Mouse (Mus musculus): ENCODE measurements around the gene Itga9.

Gene Itga9

GRCm38 (mm10) chr9:118767008-118767407 lies 160.5 kb downstream of the Itga9 start:
- DNase-seq (ENCODE audit: low spot score in 2 of 2): no peak

GRCm38 (mm10) chr9:118768596-118768995 lies 162.1 kb downstream of the Itga9 start:
- no peak for DNase-seq (ENCODE audit: low spot score in 2 of 2)

- no peak for DNase-seq (ENCODE audit: low spot score in 2 of 2)
These were observed 163.9 kb downstream of the Itga9 start for GRCm38 (mm10) chr9:118770366-118770765.

DNA sequence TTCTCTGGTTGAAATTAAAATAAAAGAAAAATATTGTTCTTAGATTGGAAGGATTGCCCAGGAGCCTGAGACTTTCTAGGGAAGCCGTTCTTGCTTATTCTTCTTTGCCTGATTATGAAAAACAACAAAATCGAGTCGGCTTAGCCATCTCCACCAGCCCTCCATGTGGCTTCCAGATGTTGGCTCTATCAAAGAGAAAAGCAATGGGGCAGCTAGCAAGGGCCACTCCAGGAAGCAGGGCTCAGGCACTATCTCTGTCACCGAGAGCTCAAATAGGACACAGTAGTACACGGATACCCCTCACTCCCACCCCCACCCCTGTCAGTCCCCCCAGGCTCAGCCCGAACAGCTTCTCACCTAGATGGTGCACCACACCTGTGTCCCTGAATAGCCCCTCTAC lies 168.2 kb downstream of the Itga9 start:
- DNase-seq (ENCODE audit: low spot score in 2 of 2): no peak

DNA sequence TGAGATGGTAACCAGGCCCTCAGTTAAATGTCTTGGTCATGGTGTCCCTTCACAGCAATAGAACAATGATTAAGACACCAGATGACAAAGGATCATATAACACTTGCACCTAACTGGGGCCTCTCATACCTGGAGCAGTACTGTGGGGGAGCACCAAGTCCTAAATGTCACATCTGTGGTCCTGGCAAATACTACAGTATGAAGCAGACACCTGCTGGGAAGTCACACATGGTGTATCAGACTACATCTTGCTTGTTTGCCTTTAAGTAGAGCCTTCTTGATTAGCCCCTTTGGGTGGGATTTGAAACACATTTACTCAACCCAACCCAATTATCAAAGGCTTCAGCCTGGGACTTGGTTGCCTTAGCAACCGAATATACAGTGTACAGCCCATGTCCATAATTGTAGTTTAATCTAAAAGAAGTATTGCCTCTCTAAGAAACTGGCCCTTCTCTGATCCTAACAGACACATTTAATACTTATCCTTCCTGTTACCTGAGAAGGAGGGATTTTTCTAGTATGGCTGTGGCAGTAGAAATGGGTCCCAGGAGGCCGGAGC lies 170.5 kb downstream of the Itga9 start:
- DNase-seq (ENCODE audit: low spot score in 2 of 2): no peak

DNA sequence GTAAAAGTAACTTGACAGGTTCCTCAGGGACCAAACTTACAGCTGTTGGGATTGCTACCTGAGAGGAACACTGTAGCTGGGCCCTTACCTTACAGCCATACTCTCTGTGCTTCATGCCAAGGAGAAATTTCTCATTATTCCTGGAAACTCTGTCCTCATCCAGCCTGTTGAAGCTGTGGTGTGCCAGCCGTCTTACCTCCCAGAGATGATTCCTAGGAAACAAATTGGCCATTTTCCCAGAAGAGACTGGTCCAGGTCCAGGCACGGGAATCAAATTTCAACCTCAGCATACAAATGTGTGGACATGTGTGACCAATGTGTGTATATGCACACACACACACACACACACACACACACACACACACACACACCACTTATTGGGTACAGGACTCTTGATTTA lies 172.1 kb downstream of the Itga9 start:
- no peak for DNase-seq (ENCODE audit: low spot score in 2 of 2)

DNA sequence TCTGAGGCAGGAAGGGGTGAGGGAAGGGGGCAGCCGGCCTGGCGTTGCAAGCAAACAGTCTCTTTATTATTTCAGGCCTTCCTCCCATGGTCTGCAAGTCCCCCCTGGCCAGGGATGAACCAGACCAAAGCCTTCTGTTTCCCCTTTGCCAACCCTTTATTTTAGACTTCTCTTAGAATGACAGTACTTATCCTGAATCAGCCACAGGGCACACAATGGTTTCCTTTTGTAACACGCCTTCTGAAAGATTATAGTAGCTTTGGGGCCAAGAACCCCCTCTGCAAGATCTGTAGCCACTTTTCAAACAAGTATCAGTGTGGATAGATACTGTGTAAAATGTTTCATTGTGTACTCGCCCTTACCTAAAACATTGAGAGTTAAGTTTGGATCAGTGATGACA lies 178.1 kb downstream of the Itga9 start:
- no peak for DNase-seq (ENCODE audit: low spot score in 2 of 2)

DNA sequence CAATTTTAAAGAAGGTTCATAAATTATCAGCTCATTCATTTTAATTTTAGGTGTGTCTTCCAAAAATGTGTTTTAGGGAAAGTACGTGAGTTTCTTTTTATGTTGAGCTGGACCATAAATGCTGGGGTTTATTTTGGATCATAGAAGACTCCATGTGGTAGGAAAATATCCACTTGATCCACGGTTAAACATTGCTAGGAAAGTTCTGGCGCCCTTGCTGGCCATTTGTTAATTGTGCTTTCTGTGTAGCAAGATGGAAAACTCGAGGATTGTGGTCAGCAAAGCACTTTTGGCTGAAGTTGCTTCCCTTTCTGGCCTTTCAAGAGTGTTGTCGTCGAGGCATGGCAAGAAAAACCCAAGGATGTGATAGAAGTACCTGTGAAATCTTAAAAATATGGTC lies 179.3 kb downstream of the Itga9 start:
- no peak for DNase-seq (ENCODE audit: low spot score in 2 of 2)

- peak; percentile 11 to 16 for DNase-seq (ENCODE audit: low spot score in 2 of 2)
These were observed 182.4 kb downstream of the Itga9 start for GRCm38 (mm10) chr9:118788869-118789281.

GRCm38 (mm10) chr9:118791231-118791630 lies 184.7 kb downstream of the Itga9 start:
- no peak for DNase-seq (ENCODE audit: low spot score in 2 of 2)

DNA sequence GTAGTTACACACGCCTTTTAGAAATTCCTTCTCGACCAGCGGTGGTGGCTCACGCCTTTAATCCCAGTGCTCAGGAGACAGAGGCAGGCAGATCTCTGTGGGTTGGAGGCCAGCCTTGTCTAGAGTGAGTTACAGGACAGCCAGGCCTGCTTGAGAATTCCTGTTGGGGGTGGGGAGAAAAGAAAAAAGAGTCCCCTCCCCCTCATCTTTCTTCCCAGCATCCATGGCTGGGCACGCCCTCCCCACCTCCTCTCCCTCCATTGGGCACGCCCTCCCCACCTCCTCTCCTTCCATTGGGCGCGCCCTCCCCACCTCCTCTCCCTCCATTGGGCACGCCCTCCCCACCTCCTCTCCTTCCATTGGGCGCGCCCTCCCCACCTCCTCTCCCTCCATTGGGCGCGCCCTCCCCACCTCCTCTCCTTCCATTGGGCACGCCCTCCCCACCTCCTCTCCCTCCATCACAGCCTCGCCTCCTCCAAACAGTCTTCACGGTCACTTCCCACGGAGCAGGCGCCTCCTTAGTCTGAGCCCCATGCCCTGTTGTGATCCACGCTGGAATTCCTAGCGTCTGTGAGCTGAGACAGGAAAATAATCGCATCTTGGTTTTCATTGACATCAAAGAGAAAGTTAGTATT lies 186.8 kb downstream of the Itga9 start:
- no peak for DNase-seq (ENCODE audit: low spot score in 2 of 2)

DNA sequence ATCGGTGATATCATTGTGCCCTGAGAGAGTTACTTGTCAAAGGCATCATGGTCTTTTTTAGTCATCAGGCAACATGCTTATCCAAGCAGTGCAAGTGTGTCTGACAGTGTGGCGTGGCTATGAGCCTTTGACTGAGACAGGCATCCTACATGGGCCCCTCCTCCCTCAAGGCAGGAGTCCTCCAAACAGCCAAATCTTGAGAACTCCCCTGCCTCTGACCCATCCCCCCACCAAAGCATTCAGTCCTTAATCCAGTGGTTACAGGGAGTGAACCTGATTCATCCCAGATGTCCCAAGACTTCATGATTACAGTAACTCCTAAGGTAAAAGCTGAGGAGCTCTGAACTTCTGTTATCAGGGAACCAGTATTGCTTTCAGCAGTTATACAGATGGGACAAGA lies 188.2 kb downstream of the Itga9 start:
- DNase-seq (ENCODE audit: low spot score in 2 of 2): no peak

DNA sequence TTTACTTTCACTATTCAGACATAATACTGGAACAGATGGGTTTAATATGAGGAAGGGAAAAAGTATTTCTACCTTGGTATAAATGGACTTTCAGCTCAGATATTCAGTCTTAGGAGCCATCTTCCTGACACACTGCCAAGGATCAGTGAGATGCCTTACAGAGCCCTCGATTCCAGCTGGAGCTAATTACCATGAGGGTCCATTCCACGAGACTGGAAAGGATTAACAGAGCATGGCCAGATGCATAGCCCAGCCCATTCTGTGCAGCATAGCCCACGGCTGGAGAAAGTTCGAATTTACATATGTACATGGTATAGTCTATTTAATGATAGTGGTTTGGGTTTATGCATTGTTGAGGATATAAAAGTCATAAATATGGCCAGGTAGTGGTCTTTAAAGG lies 188.8 kb downstream of the Itga9 start:
- DNase-seq (ENCODE audit: low spot score in 2 of 2): no peak

- DNase-seq (ENCODE audit: low spot score in 2 of 2): no peak
These were observed 192.6 kb downstream of the Itga9 start for GRCm38 (mm10) chr9:118799105-118799504.

DNA sequence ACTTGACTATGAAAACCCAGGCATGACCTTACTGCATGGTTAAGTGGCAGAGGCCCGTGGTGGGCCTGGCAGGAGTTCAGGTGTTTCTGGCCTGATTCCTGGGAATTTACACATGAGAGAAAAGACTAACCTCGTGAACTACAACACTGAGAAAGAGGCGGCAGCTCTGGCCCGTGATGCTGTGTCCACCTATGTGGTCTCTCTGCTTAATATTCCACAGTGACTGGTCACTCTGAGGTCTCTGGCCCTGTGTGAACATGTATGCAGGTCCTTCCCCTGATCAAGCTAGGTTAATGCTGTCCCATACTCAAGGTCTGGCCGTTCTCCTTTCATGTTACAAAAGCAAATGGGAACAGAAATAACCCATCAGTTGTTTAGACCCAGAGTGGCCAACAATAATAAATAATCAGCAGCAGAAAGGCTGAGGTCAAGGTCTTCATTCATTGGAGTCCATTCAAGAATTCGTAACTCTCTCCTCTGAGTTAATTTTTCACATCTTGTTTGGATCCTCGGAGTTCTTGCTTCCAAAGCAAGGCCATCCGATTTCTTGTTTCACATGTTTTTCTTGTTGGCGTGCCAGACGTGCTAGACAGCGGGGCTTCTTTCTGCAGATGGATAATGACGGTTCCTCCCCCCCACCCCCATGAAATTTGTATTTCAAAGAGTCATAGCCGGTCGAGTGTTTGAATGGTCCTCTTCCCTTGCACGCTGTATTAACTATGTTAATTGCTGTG lies 194.9 kb downstream of the Itga9 start:
- no peak for DNase-seq (ENCODE audit: low spot score in 2 of 2)

DNA sequence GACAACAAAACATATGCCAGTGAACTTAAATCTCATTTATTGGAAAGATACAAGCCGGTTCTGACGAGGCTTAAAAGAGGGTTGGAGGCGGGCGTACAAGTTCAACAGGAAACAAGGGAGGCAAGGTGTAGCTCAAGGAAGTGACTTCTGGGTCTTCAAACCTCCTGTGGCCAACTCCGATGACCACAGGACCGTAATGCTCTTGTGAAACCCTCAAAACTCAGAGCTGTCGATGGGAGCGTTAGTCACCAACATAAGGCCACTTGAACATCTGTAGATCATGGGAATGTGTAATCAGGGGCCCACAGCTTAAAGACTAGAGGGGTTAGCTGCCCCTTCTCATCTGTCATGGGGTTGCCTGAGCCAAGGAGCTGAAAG lies 195.4 kb downstream of the Itga9 start:
- no peak for DNase-seq (ENCODE audit: low spot score in 2 of 2)

- no peak for DNase-seq (ENCODE audit: low spot score in 2 of 2)
These were observed 195.9 kb downstream of the Itga9 start for GRCm38 (mm10) chr9:118802380-118802779.

DNA sequence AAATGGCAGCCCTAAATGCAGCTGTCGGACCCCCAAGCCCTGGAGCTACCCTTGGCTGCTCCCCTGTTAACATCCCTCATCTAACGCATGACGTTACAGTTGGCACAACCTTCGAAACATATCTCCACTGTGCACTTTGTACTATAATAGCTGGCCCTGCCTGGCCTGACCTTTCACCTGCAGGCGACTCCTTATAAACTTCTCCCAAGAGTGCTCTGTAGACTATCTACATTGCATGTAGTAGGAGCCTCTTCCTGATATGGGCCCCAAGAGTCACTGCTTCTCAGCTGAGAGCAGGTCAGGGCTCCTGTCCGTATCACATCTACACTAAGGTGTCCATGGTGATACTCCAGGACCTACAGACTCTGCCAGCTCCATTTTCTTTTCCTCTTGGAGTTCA lies 199.2 kb downstream of the Itga9 start:
- no peak for DNase-seq (ENCODE audit: low spot score in 2 of 2)

GRCm38 (mm10) chr9:118807669-118808068 lies 201.2 kb downstream of the Itga9 start:
- DNase-seq (ENCODE audit: low spot score in 2 of 2): no peak

- DNase-seq (ENCODE audit: low spot score in 2 of 2): no peak
These were observed 205.7 kb downstream of the Itga9 start for GRCm38 (mm10) chr9:118812221-118812620.

DNA sequence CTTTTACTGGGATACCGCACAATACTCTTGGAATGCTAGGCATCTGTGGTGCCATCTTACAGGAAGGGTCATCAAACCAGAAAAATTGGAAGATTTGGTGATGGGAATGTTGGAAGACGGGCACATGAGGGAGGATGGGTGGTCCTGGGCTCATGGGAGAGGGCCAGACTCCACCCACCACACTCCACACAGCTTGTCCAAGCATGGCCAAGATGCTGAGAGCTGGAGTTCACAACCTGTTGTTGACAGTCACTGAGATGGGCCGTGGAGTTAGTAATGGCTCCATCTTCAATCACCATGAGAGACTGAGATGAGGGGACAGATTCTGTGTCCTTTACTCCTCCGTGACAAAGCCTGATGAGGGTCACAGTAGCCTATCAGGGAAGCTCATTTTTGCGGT lies 207.0 kb downstream of the Itga9 start:
- no peak for DNase-seq (ENCODE audit: low spot score in 2 of 2)

DNA sequence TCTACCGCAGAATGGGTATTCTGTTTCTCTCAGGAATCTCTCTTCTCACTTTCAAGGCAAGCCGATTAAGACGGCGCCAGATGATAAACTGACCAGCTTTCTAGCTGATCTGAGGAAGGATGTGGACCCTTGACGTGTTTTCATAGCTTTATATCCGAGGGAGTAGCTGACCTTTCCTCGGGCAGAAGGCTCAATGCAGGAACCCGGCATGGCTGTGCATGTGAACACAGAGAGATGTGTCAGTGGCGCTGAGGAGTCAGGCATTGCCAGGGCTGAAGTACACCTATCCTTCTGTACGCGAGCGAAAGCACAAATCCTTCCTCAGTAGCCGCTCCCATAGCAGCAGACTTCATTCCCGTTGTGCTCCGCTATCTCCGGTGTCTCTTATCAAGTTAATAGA lies 207.6 kb downstream of the Itga9 start:
- no peak for DNase-seq (ENCODE audit: low spot score in 2 of 2)

- no peak for DNase-seq (ENCODE audit: low spot score in 2 of 2)
These were observed 208.0 kb downstream of the Itga9 start for GRCm38 (mm10) chr9:118814461-118814860.
